Mouse (Mus musculus) cerebellum, postnatal 25 days (tissue): Measurements from ENCODE around the gene Tmem222.

Experiments used
- DNase-seq, 2 experiments: peaks; one replicate each; pipeline ENCODE4 v3.0.0; 2021; ENCODE audit warnings: mixed read lengths in 2 of 2

Tmem222 gene

GRCm38 (mm10) chr4:133247806-133248449 is 29.7 kb downstream of the Tmem222 start:
- DNase-seq = no peak

DNA sequence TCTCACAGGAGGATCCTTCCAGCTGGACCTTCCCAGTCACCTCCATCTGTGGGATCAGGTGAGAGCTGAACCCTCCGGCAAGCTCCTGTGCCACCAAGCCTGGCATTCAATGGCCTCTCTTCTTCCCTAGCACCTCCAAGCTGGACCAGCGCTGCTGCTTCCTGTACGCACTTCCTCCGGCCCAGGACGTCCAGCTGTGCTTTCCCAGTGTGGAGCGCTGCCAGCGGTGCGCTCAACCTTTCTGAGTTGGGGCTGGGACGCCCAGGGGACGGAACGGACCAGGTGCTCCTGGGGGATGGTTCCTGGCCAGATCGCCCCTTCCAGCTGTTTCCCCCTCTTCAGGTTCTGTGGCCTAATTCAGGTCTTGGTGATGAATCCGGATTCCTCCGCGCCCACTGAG is 30.5 kb downstream of the Tmem222 start:
- no peak for DNase-seq

DNA sequence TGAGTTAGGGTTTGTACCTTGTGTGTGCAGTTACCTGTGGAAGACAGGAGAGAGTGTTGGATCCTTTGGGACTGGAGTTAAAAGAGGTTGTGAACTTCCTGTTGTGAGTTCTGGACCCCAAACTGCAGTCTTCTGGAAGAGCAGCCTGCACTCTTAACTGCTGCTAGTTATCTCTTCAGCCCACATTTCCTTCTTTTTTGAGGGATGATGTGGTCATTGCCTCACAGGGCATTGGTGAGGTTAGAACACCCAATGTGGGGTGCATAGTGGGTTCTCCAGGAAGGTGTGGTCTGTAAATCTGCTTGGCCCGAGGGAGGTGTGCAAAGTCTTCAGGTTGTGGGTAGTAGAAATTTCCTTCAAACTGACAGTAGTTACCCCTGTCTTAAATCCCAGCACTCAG is 33.3 kb downstream of the Tmem222 start:
- no peak for DNase-seq

- DNase-seq = no peak
Observed at GRCm38 (mm10) chr4:133243538-133243937, 34.1 kb downstream of the Tmem222 start.

- DNase-seq = no peak
Observed at GRCm38 (mm10) chr4:133242710-133243109, 34.9 kb downstream of the Tmem222 start.

DNA sequence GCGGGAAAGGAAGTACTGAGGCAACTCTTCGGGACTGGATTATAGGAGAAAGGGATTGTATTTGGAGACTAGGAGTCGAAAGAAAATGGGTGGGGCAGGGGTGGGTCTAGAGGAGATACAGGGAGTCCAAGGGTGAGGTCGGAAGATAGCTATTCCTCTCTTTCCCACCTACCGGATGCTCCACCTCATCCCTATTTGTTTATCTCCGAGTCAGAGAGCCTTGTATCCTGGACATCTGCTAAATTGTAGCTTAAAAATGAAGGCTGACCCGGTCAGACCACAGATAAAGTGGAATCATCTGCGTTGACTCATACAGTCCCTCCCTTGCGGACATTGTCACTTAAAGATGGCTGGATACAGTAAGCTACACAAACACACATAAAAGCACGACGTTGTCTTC is 35.7 kb downstream of the Tmem222 start:
- no peak for DNase-seq

DNA sequence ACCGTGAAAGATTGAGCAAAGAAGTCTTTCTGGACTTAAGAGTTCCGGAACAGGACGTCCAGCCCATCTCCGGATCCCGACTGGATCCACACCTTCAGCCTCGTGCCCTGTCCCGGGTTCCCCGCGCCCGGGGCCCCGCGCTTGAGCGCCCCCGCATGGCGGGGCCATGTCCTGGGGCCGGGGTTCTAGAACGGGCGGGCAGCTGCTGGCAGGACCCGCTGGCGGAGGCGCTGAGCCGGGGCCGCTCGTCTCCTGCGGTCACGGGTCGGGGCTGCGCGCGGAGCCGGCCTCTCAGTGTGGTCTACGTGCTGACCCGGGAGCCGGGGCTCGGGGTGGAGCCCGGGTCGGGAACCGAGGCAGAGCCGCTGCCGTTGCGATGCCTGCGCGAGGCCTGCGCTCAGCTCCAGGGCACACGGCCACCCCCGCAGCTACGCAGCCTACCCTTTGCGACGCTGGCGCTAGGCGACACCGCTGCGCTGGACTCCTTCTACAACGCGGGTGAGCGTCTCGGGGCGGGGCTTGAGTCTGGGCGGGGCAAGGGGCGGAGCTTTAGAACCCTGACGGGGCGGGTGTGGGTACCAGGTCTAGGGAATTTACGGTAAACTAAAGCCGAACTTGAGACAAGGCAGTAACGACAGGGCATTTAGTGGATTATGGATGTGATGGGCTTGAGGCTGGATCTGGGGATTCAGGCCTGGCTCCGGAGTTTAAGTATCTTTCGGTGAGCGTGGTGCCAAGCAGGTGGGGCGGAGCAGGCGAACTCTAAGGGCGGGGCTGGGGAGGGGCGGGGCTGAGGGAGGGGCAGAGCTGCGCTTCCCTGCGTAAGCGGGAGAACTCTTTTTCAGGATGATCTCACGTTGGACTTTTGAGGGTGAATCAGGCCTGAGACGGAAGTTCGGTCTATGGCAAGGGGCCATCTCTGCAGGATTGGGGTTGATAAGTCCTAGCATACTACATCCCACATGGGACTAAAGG is 36.4 kb downstream of the Tmem222 start:
- peak; percentile 90 to 93 for DNase-seq

- peak in 1 of 2 experiments; percentile 22 for DNase-seq
Observed at GRCm38 (mm10) chr4:133240490-133240921, 37.1 kb downstream of the Tmem222 start, which contains the start of gene Map3k6. Map3k6 (plus strand) TSS chr4:133240818.

DNA sequence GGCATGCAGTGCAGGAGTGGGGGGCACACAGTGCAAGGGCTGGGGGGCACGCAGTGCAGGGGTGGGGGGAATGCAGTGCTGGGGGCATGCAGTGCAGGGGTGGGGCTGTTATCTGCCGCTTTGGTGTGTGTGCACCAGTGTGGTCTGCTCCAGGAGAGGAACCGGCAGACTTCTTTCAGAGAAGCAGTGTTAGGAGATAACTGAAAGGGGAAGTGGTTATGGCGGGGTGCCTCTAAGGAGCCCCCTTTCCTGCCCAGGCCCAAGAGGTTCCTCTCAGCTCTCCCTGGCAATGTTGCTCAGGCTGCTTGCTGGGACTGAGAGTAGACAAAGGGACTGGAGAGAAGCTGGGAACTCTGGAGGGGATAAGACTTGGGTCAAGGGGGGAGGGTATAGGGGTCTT is 39.7 kb downstream of the Tmem222 start:
- DNase-seq = no peak

DNA sequence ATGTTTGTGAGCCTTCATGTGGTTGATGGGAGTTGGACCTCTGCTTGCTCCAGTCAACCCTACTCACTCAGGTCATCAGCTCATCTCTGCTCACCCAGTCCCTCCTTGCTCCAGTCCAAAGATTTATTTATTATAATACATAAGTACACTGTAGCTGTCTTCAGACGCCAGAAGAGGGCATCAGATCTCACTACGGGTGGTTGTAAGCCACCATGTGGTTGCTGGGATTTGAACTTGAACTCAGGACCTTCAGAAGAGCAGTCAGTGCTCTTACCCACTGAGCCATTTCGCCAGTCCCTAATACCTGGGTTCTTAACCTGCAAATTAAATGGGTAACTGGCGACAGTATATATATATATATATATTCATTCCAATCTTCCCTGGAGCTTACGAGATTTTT is 42.2 kb downstream of the Tmem222 start:
- DNase-seq = no peak

DNA sequence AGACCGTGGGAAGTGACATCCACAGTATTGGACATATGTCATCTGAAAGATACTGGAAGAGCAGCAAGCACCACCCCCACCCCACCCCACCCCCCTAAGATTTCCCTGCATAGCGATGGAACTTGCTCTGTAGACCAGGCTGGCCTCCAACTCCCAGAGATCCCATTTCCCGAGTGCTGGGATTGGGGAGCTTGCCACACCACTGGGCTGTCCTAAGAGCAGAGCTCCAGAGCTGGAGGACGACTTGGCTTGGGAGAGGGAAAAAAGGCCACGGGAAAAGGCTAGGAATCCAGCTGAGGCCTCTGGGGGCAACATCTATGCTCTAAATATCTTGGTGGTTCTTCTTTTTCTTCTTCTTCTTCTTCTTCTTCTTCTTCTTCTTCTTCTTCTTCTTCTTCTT is 42.8 kb downstream of the Tmem222 start:
- no peak for DNase-seq

DNA sequence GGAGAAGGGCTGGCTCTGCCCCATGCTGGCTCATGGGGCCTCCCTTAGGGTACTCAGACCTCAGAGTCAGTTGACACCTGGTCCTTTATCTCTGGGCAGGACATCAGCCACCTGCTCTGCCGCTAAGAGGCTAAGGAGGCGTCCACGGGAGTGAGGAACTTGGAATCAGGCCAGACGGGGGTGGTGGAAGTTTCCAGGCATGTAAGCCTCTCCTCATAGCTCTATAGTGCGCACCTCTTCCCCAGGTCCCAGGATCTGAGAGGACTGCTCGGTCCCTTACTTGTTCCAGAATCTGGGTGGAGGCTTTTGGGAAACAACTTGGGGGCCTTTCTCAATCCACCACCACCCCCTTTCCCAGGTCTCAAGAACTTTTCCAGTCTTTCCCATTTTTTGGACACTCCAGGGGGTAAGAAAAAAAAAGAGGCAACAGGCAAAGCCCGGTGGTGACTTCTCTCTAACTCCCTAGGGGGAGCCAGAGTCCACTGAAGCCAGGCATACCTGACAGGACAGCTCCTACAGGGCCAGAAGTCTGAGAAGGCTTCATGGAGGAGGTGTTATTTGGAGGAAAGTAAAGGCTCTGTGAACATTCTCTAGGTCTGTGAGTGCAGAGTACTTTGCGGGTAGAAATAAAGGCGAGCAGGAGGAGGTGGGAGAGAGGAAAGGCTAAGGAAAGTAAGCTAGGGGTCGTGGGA is 44.2 kb downstream of the Tmem222 start:
- peak in 1 of 2 experiments; percentile 52 for DNase-seq

DNA sequence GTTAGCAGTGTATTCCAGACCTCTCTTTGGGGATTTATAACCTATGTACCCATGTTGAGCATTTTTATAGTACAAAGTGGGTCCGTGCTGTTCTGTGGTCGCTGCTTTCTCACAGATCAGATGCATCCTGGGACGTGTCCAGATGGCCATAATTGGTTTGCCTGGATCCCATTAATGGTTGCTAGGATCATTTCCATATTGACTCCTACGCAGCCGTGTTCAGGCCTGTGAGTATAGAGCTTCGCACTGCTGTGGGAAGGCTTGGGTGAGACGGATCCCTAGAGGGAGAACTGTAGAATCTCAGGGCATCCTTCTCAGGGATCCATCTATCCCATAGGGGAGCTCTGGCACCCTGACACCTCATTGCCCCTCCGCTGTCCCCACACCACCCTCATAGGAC is 48.0 kb downstream of the Tmem222 start:
- DNase-seq = no peak

- no peak for DNase-seq
Observed at GRCm38 (mm10) chr4:133227636-133228035, 50.0 kb downstream of the Tmem222 start.

DNA sequence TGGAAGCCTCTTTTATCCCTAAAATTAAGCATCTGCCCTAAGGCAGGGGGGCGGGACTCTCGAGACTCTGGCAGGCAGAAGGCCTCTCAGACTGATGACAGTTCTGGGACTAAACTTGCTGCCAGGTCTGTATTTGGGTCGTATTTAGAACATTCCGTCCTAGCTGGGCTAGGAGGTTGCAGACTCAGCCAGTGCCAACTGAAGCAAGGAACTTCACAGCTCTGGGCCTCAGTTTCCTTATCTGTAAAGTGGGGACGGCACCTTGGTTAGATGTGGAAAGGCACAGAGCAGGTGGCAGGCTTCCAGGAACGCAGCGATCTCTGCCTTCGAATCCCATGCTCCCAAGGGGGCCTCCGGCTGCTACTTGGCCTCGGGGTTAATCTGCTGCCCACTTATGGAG is 51.5 kb downstream of the Tmem222 start:
- DNase-seq = peak in 1 of 2 experiments; percentile 28

DNA sequence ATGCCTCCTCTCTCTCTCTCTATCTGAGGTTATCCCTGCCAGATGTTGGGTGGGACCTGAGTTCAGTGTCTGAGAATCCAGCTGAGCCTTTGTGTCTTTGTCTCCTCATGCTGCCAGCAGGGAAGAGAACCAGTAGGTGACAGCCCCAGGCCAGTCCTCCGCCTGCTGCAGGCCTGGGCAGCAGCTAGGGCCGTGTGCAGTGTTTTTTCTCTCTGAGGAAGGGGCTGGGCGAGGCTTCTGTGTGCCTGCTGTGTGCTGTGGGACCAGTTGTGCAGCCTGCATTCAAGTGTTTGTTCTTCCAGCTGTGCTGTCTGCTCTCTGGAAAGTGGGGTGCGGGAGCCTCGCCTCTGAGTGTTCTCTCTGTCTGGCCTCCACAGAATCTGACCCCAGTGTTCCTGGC is 53.7 kb downstream of the Tmem222 start:
- DNase-seq = no peak

DNA sequence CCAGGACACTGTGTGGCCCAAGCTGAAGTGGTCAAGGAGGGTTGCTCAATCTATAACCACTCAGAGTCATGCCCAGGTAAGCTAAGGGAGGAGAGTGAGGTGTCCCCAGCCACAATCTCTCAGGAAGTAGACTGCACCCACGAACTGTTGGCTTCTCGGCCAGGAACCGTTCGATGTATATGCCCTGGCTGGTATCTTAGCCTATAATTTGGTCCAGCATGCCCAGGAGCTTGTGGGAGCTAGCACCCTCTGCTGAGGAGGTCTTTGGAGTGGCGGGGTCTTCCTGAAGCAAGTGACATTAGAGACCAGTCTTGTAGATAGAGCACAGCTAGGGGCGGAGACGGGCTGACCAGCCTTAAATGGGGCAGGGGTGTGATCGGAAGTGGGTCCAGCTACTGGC is 55.9 kb downstream of the Tmem222 start:
- no peak for DNase-seq

- DNase-seq = peak in 1 of 2 experiments; percentile 55
Observed at GRCm38 (mm10) chr4:133220656-133221055, 56.9 kb downstream of the Tmem222 start.

GRCm38 (mm10) chr4:133218745-133219144 is 58.8 kb downstream of the Tmem222 start:
- no peak for DNase-seq

- DNase-seq = peak; percentile 74 to 84
Observed at GRCm38 (mm10) chr4:133217641-133218040, 60.0 kb downstream of the Tmem222 start.
